Mouse (Mus musculus): ENCODE measurements around the gene Gm29666.

Gene Gm29666

DNA sequence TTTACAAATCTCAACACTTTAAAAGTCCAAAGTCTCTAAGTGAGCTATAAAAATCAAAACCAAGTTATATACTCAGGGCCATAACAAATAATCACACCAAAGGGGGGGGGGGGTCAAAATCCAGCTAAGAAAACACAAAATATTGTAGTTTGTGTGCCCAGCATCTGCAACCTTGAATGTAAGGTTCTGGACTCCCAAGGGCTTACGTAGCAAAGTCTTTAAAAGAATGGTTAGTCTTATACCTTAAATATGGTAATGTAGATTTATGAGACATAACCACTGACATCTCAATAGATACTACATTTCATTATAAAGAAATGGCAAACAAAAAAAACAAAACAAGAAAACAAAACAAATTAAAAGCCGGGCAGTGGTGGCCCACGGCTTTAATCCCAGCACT is at the start of gene Gm29666:
Gene Gm29666, minus strand, starts transcription at position 101 of the 400 bp plus-strand sequence.
- DNase-seq (ENCODE audit: low spot score): no peak

DNA sequence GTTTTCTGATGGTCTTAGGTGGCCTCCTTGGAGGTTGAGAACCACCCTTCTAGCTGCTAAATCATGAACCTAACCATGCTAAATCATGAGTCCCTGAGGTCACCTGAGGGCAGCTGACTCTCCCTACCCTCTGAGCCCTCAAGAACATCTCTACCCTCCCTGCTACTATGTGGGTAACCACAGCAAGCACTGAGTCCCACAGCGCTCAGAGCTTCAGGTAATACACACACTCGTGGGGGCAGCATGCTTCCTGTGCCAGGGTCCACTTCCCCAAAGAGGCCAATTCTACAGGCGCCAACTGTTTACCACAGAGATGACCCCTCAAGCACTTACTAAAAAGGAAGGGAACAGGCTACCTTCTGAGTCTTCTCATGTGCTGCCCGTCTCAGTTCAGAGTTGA is 48.7 kb upstream of the Gm29666 start:
- DNase-seq (ENCODE audit: low spot score): no peak

DNA sequence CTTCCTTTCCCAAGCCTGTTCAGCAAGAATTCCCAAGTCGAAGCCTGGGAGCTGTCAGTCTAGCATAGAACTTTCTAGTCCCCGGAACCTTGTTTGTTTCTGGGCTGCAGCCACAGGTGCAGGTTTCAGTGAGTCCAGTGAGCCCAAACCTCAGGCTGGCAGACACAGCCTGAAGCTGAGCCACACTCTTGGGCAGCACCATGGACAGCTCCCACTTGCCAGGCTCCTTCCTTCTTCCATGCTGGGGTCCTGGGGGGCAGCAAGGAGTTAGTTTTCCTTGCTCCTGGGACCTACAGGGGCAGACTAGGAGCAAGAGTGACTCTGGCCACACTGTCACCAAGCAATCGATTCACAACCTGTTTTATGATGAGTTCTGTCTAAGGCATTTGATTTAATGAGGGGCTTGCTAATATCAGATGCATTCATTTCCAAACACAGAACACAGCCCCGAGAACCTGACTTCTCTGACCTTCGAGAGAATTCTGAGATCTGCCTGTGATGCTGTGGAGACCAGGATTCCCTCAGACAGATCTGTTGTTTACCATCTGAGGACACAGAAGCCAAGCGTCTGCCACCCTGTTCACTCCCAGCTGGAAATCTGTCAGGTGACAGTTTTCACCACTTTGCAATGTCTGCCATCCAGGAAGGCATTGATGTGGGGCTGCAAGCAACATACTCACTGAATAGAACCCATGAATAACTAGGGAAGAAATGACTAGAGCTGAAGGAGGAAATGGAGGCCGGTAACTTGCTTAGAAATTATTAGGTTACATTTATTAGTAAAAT is 45.9 kb upstream of the Gm29666 start:
- peak; percentile 64 for DNase-seq (ENCODE audit: low spot score)

DNA sequence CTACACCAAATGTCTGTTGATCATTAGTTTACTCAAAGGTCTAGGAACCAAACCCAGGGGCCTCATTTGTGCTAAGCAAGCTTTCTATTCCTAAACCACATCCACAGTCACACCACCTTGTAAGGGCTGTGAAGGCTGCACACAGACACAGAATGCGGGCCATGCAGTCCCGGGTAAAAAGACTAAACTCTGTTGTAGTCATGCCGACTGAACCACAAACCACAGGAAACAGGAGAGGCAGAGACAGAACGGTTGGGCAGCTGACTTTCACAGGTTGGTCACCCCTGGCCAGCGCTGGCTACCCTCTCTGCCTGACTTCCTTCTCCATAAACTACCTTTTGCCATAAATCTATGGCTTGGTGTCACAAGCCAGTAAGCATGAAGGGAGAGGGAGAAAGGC is 44.9 kb upstream of the Gm29666 start:
- DNase-seq (ENCODE audit: low spot score): no peak

DNA sequence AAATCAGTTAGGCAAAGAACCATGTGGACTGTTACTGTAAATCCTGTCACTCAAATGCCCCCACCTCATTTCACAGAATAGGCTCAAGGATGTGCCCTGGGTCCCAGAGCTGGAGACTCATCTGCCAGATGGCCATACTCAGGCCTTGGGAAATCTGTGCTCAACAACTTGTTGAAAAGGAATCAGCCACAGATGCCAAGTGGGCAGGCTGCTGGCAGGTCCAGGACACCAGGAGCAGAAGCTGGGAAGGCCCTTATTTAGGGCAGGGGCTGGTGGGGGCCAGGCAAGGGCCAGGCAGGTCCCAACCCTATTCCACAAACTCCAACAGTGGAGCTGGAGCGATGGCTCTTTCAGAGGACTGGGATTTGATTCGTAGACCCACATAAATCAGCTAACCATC is 42.7 kb upstream of the Gm29666 start:
- no peak for DNase-seq (ENCODE audit: low spot score)

DNA sequence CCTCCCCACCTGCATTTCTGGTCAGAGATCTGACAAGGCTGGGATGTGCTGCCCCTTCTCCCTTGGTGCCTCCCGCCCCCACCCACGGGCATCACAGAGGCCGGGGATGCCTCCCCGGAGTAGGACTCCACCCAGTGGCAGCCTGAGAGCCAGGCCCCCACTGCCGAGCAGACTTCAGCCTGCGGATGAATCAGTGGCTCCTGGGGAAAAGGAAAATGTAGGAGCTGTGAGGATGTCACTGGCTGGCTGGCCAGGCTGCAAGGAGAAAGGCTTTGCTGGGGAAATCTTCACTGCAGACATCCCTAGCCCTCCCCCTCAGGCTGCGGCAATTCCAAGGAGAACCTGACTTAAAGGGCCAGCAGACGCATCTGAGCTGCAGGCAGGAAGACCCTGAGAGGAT is 40.9 kb upstream of the Gm29666 start:
- peak; percentile 22 for DNase-seq (ENCODE audit: low spot score)

DNA sequence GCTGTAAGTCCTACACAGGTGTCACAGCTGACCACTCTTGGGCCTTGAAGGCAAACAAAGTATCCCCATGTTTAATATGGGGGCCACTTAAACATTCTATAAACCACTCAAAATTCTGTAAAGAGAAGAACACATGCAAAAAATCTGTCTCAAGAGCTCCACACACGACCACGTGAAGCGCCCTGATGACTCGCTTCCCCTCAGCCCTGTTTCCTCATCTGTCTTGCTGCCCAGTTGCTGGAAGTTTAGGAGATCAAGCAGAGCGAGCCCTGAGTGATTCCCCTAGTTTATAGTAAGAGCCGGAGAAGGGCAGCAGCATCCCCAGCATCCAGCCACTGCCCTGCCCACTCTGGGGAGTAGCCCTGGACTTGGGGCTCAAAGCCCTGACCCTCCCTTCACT is 40.1 kb upstream of the Gm29666 start:
- DNase-seq (ENCODE audit: low spot score): no peak

DNA sequence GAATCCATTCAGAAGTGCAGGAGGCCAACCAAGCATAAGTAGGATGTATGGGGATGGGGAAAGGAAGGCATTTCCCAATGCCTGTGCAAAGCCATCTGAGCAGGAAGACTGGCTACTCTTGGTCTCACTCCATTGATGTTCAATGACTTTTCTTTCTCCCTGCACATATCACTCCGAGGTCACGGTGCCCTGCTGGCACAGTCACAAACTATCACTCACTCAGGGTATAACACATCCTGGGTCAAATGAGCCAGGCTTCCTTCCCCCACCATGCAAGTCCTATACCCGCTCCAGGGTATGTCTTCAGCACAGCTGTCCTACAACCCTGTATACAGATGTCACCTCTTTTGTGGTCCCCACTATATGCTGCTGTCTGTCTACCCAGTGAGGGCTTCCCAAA is 38.5 kb upstream of the Gm29666 start:
- DNase-seq (ENCODE audit: low spot score): no peak

DNA sequence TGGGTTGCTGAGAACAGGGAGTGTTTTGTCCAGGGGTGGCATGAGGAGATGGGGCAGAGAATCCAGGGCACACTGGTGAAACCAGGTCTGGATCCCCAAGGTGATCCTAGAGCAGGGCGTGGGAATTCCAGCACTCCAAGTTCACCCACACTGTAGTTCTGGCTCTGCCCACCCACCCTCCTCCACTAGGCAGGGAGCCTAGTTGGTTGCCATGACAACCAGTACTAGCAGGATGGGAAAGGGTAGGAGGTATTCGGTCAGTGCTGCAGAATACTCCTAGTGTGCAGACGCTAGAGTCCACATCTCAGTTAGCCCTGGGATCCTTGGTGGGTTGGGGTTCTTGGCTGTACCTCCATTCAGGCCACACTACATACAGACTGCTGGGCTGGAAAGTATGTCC is 38.0 kb upstream of the Gm29666 start:
- DNase-seq (ENCODE audit: low spot score): no peak

DNA sequence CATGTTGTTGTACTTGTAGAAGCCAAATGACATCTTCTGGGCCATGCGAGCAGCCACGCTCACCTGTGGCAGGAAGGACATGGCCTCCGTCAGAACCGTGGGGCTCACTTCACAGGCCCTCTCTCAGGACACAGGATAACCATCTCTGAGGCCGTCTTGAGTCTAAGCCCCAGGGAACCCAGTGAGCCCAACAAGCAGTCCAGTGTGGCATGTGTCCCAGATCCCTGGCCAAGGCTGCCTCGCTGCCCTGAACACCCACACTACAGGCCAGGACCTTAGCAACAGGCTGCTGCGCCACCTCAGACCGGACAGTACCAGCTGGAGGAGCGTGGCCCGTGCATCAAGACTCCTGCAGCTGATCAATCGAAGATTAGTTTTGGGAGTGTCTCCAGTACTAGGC is 33.4 kb upstream of the Gm29666 start:
- no peak for DNase-seq (ENCODE audit: low spot score)

DNA sequence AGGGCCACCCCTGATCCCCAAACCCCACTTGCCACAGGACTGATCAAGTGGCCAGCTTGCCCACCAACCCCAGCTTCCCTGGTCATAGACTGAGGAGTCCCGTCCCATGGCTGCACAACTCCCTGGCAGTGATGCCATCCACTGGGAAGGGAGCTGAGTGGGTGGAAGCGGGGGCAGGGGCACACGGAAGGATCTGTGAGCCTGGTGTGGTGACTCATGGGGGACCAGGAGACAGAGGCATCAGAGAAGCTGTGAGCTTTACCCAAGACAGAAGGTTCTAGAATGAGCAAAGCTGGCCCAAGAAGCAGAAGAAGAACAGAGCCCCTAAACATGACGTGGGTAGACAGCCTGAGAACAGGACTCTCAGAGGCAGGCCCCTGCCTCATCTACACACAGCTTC is 30.2 kb upstream of the Gm29666 start:
- no peak for DNase-seq (ENCODE audit: low spot score)

DNA sequence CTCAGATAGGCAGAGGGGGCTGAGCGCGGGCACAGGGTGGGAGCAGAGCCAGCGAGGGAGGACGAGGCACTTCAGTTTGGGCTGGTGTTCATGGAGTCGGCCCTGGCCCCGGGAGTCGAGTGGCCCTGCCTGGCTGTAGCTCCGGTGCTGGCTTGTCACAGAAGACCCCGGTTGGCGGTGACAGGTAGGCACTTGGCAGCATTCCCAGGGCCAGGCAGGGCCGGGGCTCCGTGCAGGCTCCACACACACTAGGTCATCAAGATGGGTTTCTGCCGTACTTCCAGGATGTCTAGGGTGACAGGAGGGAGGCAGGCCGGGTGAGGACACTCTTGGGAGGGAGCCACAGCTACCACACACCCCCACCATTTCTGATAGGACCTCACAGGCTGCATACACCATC is 29.2 kb upstream of the Gm29666 start:
- DNase-seq (ENCODE audit: low spot score): no peak

DNA sequence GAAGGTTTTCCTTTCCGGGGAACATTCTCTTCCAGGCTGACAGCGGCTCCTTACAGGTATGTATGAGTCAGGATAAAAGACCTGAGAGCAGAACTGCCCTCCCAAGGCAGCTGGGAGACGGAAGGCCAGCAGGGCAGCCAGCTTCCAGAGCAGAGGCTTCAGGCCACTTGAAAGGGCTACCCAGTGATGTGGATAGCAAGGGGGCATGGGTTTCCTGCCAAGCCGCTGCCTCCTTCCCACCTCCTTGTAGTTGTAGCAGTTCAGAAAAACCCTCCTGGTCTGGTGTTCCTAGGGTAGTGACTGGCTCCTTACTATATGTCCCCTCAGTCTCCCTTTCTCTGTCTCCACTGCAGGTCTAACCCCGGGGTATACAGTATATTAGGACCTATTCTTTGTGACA is 24.5 kb upstream of the Gm29666 start:
- DNase-seq (ENCODE audit: low spot score): no peak

DNA sequence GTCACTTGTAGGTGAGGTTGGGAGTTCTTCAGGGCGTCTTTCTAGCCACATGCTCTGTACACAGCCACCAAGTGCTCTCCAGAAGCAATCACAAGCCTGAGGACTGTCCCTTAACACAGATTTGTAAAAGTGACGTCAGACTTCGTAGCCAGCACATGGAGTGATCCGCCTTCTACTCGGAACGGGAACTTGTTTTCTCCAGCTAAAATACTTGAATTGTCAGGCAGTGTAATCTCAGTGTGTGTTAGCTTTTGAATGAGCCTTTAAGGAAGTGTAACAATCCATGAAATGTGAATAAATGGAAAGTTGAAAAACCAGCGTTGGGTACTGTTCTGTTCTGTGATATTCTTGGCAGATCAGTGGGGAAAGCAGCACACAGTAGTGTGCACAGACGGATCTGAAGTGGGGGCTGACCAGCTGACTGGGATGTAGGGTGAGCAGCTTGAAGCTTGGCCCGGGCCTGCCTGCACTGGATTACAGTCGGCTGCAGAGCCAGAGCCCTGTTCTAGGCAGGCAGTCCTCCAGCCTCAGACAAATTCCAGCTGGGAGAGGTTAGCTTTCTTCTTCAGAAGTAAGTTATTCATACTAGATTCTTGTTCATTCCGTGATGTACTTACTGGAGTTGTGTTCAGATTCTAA is 22.9 kb upstream of the Gm29666 start:
- peak; percentile 44 for DNase-seq (ENCODE audit: low spot score)

DNA sequence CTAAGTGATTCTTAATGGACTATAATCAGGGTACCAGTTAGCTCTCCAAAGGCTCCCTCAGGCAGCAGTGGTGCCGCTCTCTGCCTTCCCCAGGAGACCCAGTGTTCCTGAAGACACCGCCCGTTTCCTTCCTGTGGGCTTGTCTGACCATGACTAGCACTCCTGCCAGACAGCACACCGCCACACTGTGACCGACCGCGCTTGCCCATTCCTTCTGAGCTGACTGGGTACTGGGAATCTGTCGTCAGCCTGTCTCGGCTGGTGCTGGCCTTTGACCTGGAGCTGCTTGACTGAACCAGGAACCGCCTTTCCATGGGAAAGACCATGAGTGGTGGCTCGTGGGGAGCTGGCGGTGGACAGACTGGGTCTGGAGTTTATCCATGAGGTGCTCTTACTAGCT is 20.3 kb upstream of the Gm29666 start:
- no peak for DNase-seq (ENCODE audit: low spot score)

DNA sequence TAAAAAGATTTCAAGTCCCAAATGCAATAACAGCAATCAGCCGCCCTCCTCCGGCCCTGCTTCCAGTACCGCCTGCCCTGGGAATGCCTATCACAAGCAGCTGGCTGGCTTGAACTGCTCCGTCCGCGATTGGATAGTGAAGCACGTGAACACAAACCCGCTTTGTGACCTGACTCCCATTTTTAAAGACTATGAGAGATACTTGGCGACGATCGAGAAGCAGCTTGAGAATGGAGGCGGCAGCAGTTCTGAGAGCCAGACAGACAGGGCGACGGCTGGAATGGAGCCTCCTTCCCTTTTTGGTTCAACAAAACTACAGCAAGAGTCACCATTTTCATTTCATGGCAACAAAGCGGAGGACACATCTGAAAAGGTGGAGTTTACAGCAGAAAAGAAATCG is 15.1 kb upstream of the Gm29666 start:
- DNase-seq (ENCODE audit: low spot score): no peak

DNA sequence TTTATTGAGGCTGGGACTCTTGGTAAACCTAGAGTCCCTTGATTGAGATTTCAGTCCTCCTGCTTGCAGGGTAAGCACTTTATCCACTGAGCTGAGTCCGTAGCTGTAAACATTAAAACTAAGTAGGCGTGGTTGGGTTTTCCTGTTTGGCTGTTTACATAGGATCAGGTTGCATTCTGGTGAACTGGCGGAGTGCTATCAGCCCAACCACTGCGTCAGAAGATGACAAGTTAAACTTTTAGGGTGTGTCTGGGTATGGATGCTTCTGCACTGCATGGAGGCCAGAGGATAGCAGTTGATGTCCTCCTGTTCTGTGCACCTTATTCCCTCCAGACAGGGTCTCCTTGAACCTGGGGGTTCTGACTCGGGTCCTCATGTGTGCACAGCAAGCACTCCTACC is 12.5 kb upstream of the Gm29666 start:
- DNase-seq (ENCODE audit: low spot score): no peak

DNA sequence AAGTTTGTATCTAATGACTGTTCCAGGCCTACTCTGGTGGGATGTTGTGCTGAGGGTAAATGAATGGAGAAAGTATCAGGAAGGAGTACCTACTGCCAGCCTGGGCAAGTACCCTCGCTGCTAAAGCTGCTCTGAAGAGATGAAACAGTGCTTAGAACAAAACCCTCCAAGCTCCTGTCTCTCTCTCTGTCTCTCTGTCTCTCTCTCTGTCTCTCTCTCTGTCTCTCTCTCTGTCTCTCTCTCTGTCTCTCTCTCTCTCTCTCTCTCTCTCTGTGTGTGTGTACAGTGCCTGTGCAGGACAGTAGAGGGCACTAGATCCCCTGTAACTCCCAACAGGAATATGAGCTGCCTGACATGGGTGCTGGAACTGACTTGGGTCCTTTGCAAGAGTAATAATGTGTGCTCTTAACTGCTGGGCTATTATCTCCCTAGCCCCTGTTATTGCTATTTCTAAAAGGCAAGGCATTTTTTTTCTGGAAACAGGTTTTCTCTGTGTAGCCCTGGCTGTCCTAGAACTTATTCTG is 5.7 kb upstream of the Gm29666 start:
- DNase-seq (ENCODE audit: low spot score): no peak

DNA sequence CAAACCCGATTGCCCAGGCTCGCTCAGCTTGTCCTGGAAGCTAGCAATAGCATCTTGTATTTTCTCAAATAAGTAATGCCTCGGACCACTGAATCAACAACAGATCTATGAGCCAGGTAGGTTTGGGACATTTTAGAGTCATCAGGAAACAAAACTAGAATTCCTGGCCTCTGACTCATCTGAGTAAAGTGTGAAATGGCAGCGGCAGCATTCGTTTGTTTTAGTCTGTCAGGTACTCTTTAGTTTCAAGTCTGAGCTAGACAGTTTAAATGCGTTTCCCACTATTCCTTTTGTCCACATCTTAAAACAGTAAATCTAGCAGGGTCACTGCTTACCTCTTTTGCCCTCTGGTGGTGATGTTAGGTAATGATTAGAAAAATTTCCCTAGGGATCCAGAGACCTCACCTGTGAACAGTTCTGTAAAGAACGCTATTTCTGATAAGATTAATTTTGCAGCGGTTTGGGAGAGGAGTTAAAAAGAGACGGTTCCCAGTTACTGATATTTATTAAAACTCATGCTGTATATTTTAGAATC is 5.0 kb upstream of the Gm29666 start:
- DNase-seq (ENCODE audit: low spot score): no peak

DNA sequence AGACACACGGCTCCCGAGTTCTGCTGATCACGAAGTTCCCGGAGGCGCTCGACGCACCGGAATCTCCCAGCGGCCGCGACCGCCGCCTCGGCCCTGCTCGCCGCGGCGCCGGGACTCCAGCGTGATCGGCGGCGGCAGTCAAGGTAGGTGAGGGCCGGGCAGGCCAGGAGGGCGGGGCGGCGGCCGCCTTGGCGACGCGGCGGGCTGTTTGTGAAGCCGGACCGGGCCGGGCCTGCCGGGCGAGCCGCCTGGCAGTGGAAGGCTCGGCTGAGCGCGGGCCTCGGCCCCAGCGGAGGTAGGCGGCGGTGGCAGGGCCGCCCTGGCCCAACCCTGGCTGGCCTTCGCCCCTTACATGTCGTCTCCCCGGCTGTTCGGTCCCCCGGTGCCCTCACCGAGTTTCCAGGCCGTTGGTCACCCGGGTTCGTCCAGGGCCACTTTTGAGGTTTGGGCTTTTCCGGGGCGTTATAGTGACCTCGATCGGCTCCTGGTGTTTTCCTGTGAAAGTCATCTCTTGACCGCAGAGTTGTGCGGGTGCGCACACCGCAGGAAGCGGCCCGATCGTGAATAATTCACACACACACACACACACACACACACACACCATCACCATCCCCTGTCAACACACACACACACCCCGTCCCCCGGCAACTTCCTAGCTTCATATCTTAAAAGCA is 3.8 kb upstream of the Gm29666 start:
- DNase-seq (ENCODE audit: low spot score): no peak

DNA sequence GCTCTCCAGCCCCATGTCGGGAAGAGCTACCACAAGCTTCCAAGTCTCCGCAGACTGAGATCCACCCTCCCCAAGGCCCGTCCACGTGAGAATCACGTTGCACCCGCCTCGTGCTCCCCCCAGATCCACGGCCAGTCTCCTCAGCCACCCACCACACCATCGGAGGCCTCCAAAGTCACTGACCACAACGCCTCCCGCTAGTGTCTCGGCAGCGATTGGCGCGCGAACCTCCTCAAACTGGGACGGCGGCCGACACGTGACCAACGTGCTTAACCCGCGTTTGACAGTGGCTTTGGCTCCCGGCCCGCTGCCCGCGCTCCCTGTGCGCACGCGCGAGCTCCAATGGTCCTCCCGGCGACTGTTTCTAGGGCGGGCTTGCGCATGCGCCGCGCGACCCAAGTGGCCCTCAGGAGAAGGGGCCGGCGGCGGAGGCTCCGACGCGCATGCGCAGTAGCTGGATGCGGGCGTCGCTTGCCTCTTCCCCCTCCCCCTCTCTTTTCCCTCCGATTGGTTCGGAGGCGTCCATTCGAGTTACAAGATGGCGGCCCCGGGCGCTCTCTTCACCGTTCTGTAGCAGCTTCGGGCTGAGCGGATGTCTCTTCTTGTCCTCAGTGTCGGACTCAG is 3.2 kb upstream of the Gm29666 start, which contains the start of gene Nup50:
Gene Nup50, plus strand, starts transcription at position 528 of the 624 bp plus-strand sequence.
- peak; percentile 100 for DNase-seq (ENCODE audit: low spot score)

DNA sequence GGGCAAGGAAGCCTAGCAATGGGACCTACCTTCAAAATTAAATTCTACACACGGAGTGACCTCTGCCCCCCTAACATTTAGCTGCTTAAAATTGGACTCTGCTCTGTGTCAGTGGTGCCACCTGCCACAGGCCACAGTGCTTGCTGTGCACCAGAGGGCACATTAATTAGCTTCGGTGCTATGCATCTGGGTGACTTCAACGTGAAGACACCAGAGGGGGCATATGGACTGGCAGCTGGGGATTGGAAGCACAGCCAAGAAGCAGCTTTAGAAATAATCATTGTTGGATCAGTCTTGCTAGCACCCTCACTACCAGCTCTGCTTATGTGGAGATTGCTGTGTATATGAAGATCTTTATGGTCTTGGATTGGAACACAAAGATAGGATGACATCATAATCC is 6.6 kb downstream of the Gm29666 start:
- DNase-seq (ENCODE audit: low spot score): no peak

All from urinary bladder, postnatal 14 days (tissue).